Mouse (Mus musculus) liver, embryonic 14.5 days (tissue): ENCODE data around the gene Chodl.

ENCODE experiments used
- CTCF ChIP-seq: IDR thresholded peaks from 2 replicates; pipeline ENCODE4 v1.5.1; 2016; ENCODE audit warnings: antibody characterized with exemption, low read depth, control low read depth
- EP300 ChIP-seq: IDR thresholded peaks from 2 replicates; pipeline ENCODE4 v1.6.1; 2016; ENCODE audit warnings: antibody characterized with exemption, low read depth

DNA sequence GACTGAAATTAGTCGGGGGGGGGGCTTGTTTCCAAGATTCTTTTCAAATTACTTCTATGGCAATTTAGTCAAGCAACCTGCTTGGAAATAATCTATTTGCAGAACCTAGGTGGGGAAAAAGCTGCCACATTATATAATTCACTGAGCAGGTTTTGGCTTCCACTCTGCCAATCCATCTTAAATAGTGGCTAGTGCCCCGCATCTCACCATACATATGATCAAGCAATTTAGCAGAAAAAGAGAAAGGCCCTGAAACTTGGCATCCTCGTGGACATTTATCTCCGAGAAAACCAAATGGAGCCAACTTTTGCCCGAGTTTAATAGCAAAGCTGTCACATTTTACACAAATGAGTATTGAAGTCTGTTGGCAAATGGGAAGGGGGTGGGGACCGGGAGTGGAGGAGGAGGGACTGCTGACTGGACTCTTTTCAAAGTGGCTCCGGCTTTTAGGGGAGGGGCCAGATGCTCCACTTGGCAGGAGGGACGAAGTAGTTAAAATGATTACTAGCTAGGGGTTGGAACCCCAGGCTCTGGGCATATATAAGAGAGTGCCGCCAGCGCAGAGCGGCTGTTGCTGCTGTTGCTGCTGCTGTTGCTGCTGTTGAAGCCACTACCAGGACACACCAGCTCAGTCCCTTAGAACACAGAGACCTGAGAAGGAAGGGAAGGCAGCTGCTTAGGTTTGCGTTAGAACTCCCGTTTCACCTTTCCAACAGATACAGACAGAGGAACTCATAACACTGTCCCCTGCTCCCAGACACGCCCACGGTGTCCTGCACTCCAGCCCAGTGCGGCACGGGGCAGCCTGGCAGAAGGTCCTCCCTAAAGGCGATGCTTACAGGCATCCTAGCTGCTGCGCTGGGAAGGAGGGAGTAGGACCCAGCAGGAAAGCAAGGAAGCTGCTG is at the start of gene Chodl:
- TF ChIP-seq EP300 (no peak), CTCF (no peak)
